Mouse (Mus musculus) G1E (cell line): ENCODE measurements at regions not wholly inside any gene's neighbourhood (a gene's known extent, or its start where the extent isn't known, plus 50 kb on each side); places are given as distances from the start of the nearest gene placed in this dataset.

Source experiments
- ATAC-seq: 2 replicates; pipeline ENCODE4 v1.8.0; 2016; ENCODE audit warnings: mild to moderate bottlenecking; ENCODE audit not compliant: insufficient number of reproducible peaks, poor library complexity, low FRiP score, severe bottlenecking; ENCODE audit errors: extremely low read depth
- DNase-seq: peaks from one replicate; pipeline ENCODE4 v3.0.0; 2012; ENCODE audit warnings: low spot score
- H3K27me3 ChIP-seq: 2 replicates; pipeline ENCODE4 v1.6.1; 2012; ENCODE audit warnings: mild to moderate bottlenecking, low read length, inconsistent platforms; ENCODE audit not compliant: insufficient read depth
- H3K36me3 ChIP-seq: replicated peaks from 2 replicates; pipeline ENCODE3; 2012; ENCODE audit warnings: mild to moderate bottlenecking, inconsistent platforms
- H3K4me1 ChIP-seq: 2 replicates; pipeline ENCODE4 v1.6.1; 2012; ENCODE audit warnings: low read depth, low read length, inconsistent platforms, mixed read lengths; ENCODE audit not compliant: insufficient read depth
- H3K4me3 ChIP-seq: 2 replicates; pipeline ENCODE4 v1.5.1; 2012; ENCODE audit warnings: low read depth, mild to moderate bottlenecking, inconsistent platforms, low read length, moderate library complexity, mixed read lengths
- H3K9me3 ChIP-seq: replicated peaks from 2 replicates; pipeline ENCODE4 v1.6.1; 2012; ENCODE audit warnings: inconsistent platforms
- CTCF ChIP-seq: IDR thresholded peaks from 2 replicates; pipeline ENCODE4 v1.5.1; 2012; ENCODE audit warnings: low read depth, low read length, inconsistent platforms, mixed read lengths
- GATA1 ChIP-seq: IDR thresholded peaks from 2 replicates; pipeline ENCODE4 v1.6.1; 2012; ENCODE audit warnings: borderline replicate concordance, low read length, inconsistent platforms, mixed read lengths
- GATA2 ChIP-seq: IDR thresholded peaks from 2 replicates; pipeline ENCODE4 v1.6.1; 2012; ENCODE audit warnings: low read depth, low read length, inconsistent platforms, borderline replicate concordance
- POLR2AphosphoS5 ChIP-seq: IDR thresholded peaks from 2 replicates; pipeline ENCODE4 v1.6.1; 2012; ENCODE audit warnings: low read depth, low read length, inconsistent platforms; ENCODE audit not compliant: insufficient replicate concordance
- TAL1 ChIP-seq: conservative IDR thresholded peaks from 2 replicates; pipeline ENCODE4 v1.6.1; 2012; ENCODE audit warnings: low read depth, low read length, inconsistent platforms, mixed read lengths

GRCm38 (mm10) chr17:87531411-87532157 lies 84.8 kb upstream of the Calm2 start:
- H3K4me3 ChIP-seq = peak overlapping the region; percentile 52; the same call in 1 of the 2 replicates
- H3K4me1 ChIP-seq = peaks cover 27% of the 10 kb centered on the region
- no peaks in the 10 kb centered on the region for H3K9me3 ChIP-seq
- H3K27me3 ChIP-seq = peaks cover 18% of the 10 kb centered on the region
- ATAC-seq (no peak), DNase-seq (no peak)
- no peak for TF ChIP-seq GATA2
- no peak for TF ChIP-seq GATA1
- TF ChIP-seq POLR2AphosphoS5 = no peak
- no peak for TF ChIP-seq TAL1
- TF ChIP-seq CTCF = no peak
- H3K36me3 ChIP-seq = no peaks in the 10 kb centered on the region

GRCm38 (mm10) chr17:87532158-87532545 lies 85.4 kb upstream of the Calm2 start:
- TF ChIP-seq POLR2AphosphoS5 = no peak
- no peak for TF ChIP-seq CTCF
- TF ChIP-seq TAL1 = no peak
- TF ChIP-seq GATA2 = no peak
- no peak for TF ChIP-seq GATA1
- H3K9me3 ChIP-seq = no peaks in the 10 kb centered on the region
- DNase-seq (no peak), ATAC-seq (no peak)
- H3K4me1 ChIP-seq = peaks cover 27% of the 10 kb centered on the region
- H3K27me3 ChIP-seq = peaks cover 21% of the 10 kb centered on the region
- no peak overlapping the region; the same call in 1 of the 2 replicates for H3K4me3 ChIP-seq
- no peaks in the 10 kb centered on the region for H3K36me3 ChIP-seq

DNA sequence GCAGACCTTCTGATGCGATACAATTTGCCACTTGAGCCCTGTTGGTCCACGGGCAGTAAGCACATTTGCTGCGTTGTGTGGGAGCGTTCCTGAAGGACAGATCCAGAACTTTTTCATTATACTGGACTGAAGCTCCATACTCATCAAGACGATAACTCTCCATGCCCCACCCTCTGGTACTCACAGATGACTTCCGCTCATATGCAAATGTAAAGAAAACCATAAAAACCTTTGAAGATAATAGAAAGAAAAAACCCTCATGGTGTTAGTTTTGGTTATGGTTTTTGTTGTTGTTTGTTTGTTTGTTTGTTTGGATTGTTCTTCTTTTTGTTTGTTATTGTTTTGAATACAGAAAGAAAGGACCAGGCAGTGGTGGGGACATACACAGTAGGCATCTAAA lies 86.0 kb upstream of the Calm2 start:
- H3K4me1 ChIP-seq = peaks cover 27% of the 10 kb centered on the region
- no peaks in the 10 kb centered on the region for H3K36me3 ChIP-seq
- no peaks in the 10 kb centered on the region for H3K9me3 ChIP-seq
- H3K27me3 ChIP-seq = peaks cover 22% of the 10 kb centered on the region
- ATAC-seq (no peak), DNase-seq (no peak)
- H3K4me3 ChIP-seq = no peak overlapping the region
- TF ChIP-seq POLR2AphosphoS5 = no peak
- TF ChIP-seq GATA1 = no peak
- no peak for TF ChIP-seq GATA2
- no peak for TF ChIP-seq TAL1
- TF ChIP-seq CTCF = no peak

DNA sequence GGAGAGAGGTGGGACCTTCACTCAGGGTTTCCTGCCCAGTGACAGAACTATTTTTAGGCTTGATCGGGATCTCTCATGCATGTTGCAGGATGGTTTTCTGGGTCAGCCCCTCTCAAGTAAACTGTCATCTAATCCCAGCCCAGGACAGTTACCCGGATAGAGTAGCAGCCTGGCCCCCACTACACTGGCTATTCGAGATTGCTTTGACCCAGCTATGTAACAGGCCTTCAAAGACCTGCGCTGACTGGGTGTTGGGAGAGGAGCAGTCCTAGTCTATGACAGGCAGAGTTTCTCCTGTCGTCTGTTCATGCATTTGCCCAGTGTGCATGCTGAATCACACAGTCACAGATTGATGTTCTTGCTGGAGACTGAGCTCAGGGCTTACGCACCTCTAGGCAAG lies 86.2 kb upstream of the Epcam start:
- peaks cover 2% of the 10 kb centered on the region; the same call in 1 of the 2 replicates for H3K4me1 ChIP-seq
- DNase-seq (no peak), ATAC-seq (no peak)
- H3K36me3 ChIP-seq = no peaks in the 10 kb centered on the region
- H3K4me3 ChIP-seq = no peak overlapping the region
- no peaks in the 10 kb centered on the region for H3K9me3 ChIP-seq
- H3K27me3 ChIP-seq = 0 out of 2 replicates have a peak, but pooled peaks cover 5% of the 10 kb centered on the region
- TF ChIP-seq POLR2AphosphoS5 = no peak
- TF ChIP-seq GATA2 = no peak
- TF ChIP-seq CTCF = no peak
- TF ChIP-seq TAL1 = no peak
- no peak for TF ChIP-seq GATA1

DNA sequence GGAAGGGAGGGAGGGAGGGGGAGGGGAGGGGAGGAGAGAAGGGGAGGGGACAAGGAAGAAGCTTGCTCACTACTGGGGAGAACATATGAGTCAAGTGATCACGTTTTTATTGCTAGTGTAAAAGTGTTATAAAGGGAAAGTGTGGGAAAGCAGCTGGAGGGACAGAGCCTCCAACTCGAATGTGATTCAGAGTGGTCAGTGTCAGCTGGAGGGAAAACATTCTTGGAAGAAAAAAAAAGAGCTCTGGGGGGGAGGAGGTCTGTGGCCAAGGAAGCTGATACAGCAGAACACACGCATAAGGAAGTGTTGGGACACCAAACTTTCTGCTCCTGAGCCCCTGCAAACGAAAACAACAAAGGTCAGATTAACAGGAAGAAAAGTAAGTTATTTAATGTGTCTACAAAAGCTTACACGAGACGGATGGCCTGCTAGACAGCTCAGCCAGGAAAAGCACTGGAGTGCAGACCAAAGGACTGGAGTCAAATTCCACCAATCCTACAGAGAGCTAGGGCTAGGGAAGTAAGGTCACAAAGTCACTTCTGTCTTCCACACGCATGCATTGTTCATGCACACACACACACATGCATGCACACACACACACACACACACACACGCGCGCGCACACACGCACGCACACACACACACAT lies 85.1 kb upstream of the Epcam start:
- H3K27me3 ChIP-seq = peaks cover 5% of the 10 kb centered on the region; the same call in 1 of the 2 replicates
- H3K9me3 ChIP-seq = no peaks in the 10 kb centered on the region
- H3K36me3 ChIP-seq = no peaks in the 10 kb centered on the region
- DNase-seq (no peak), ATAC-seq (no peak)
- H3K4me3 ChIP-seq = no peak overlapping the region
- TF ChIP-seq CTCF (no peak), TAL1 (no peak), POLR2AphosphoS5 (no peak), GATA1 (no peak), GATA2 (no peak)
- peaks cover 2% of the 10 kb centered on the region; the same call in 1 of the 2 replicates for H3K4me1 ChIP-seq

DNA sequence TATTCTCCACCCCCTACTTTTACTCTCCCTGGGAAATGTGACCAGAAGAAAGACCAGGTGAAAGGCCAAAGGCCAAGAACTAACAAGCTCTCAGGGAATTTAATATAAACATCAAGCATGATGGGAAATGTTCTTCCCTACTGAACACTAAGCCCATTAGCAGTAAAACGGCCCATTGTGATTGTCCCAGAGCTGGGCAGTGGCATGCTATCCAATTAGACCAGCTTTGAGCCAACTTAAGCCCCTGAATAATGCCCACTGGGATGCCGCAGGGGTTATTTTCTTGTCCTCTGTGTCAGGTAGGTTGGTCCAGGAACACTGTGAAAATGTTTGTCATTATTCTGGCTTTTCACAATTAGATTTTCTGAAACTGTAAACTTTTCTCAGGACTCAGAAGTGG lies 81.2 kb upstream of the Epcam start:
- Histone ChIP-seq H3K4me3 (no peak overlapping the region), H3K36me3 (no peaks in the 10 kb centered on the region), H3K9me3 (no peaks in the 10 kb centered on the region), H3K27me3 (peaks cover 5% of the 10 kb centered on the region), H3K4me1 (peaks cover 2% of the 10 kb centered on the region; the same call in 1 of the 2 replicates)
- TF ChIP-seq GATA2 (no peak), GATA1 (no peak), POLR2AphosphoS5 (no peak), CTCF (no peak), TAL1 (no peak)
- ATAC-seq (no peak), DNase-seq (no peak)
